Mouse (Mus musculus) mature B cell (primary cell): Measurements from ENCODE around the gene Psrc1.

Experiments
- in situ Hi-C: fragments of 300-500 bp; cut with MboI; formaldehyde crosslinking; loops from 2 replicates; pipeline ENCODE4 v1.14.3; 2019

Psrc1 gene

DNA sequence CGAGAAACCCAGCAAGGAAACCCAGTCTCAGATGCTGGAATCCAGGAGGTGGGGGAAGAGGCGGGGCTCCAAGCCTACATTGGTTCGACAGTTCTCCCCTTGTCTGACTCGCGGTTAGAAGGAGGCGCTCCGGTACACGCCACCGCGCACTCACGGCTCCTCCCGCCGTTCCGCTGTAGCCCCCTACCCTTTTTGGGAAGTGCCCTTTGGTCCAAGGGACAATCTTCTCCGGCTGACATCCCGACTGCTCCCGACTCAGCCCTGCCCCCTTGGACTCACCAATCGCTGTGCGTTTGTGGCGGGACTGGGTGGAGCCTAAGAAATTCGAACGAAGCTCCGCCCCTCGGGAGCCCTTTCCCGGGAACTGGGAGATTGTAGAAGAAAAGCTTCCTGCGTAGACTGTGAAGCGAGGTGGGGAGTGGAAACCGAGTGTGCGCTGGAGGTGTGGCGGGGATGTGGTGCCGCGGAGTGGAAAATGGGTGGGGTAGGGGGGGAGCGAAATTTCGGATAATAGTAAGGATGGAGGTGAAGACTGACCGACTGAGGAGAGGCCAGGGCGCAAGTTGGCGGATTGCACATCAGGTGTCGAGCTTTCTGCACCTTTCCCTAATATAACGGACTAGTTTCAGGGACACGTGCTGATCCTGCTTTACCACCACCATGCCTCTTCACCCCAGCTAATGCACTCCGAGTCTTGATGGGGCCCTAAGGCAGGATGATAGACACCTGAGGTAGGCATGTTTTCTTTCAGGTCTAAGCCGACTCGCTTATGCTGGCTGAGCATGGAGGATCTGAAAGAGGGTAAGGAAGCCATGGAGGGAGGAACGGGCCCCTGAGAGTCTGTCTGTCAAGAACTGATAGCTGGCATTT, at the start of gene Psrc1:
TSS of gene Psrc1 (plus strand) at position 355 of the 870 bp plus-strand sequence.
- in situ Hi-C loops, result no loop called here

DNA sequence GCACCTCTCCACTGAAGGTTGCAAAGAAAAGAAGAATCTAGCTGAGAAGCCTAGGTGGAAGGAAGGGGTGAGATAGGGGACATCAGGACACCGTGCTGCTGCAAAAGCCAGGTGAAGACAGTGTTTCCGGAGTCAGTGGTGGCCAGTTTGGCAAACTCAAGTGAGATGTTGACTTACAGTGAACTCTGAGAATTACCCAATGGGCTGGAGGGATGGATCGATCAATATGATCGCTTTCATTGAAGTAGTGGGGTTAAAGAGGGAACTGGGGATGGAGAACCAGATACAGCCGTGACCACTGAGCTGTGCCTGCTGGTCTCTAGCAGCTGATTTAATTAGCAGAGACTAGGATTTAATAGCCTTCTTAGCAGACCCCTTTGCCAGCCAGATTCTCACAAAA, 46.8 kb upstream of the Psrc1 start:
- in situ Hi-C loops, result no loop called here

- in situ Hi-C loops, result no loop called here
Observed at GRCm38 (mm10) chr3:108341040-108341439, 42.6 kb upstream of the Psrc1 start.

GRCm38 (mm10) chr3:108342185-108342584, 41.5 kb upstream of the Psrc1 start:
- in situ Hi-C loops, result no loop called here

GRCm38 (mm10) chr3:108345855-108346254, 37.8 kb upstream of the Psrc1 start:
- in situ Hi-C loops, result no loop called here

GRCm38 (mm10) chr3:108348376-108348775, 35.3 kb upstream of the Psrc1 start:
- in situ Hi-C loops, result no loop called here

DNA sequence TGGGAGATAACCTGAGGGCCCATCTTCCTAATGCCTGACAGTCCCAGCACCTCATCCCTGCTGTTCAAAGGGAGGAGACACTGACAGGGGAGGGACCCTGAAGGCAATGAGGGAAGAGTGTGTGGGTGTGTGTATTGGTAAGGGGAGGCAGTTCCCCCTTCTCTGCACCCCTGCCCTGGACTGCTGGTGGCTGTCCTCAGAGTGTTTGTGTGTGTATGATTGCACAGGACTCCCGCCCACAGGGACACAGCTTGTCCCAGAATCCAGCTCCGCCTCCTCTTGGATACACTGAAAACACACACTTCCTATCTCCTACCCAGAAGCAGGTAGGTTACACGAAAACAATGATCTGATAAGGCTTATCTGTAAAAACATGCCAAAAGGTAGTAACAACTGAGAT, 28.4 kb upstream of the Psrc1 start:
- in situ Hi-C loops, result no loop called here

DNA sequence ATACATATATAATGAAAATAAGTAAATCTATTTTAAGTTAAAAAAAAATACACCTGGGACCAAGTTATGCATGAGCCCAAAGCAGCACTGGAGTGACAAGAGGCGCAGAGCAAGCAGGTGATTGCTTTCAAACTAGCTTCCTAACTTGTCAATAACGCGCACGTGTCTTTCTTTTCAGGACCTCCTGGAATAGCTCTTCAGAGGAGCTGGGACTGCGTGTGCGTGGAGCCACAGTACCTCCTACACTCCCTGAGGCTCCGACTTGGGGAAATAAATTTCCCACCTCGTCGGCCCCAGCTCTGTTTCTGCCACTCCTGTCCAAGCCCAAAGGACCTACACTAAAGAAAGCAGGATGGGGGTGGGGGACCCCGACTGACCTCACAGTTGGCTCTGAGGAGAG, 26.6 kb upstream of the Psrc1 start:
- in situ Hi-C loops, result no loop called here

- in situ Hi-C loops, result no loop called here
Observed at GRCm38 (mm10) chr3:108358445-108358844, 25.2 kb upstream of the Psrc1 start.

DNA sequence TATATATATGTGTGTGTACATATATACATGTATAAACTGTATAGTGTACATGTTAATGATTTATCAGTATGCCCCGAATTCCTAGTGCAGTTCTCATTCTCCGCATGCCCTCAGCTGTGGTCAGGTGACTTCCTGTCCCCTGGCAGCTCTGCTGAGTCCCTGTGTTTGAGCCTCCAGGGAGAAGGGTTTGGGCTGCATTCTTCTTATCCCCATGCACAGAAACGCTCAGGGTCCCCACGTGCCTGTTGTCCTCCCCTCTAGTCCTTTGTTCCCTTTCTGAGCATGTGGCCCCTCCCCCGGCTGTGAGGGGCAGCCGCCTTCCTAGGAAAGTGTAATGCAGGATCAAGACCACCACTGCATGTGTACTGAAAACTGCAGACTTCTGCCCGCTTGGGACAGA, 22.7 kb upstream of the Psrc1 start:
- in situ Hi-C loops, result no loop called here

DNA sequence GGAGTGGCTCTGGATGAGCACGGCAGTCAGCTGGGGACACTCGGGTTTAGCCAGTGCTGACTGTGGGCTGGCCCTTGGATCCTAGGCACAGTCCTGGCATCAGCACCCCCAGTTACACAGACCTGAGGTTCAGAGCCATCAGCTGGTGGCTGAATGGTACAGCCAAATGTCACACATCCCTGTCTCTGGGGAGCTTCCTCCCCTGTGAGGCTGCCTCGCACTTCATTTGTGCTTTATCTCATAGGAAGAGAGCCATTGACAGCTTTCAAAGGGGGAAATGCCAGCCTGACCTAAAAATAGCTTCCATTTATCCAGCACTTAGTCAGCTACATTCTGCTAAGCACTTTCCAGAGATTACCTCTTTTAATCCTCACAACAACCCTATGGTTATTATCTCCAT, 20.0 kb upstream of the Psrc1 start:
- in situ Hi-C loops, result no loop called here

DNA sequence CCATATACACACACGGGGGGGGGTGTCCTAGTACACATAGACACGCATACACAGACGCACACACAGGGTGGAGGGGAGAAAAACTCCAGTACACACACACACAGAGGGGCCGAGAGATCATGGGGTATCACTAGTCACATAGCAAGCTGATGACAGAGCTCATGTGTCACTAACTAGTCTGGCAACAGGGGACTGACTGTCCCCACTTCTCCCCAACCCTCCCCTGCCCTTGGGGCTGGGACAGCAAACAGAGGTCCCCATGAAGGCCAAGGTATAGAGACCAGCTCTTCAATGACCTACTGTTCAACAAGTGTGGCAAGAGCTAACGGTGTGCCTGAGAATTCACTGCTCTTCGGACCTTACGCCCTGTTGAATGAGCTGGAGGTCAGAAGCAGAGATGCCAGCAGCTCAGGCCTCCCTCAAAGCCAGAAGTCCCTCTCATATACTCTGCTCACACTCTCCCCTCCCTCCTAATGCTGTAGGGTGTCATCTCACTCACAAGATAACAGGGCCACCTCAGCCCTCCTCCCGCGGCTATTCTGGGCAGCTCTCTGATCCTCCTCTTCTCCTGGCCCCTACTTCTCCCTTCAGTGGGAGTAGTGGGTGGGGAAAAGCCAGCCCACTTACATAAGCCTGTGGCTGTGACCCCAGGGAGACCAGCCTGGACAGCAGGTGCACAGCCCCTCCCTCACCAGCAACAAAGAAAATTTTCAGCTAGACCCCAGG, 19.2 kb upstream of the Psrc1 start, which contains the start of gene Mybphl:
TSS of gene Mybphl (plus strand) at position 642 of the 726 bp plus-strand sequence.
- in situ Hi-C loops, result no loop called here

- in situ Hi-C loops, result no loop called here
Observed at GRCm38 (mm10) chr3:108367173-108367572, 16.5 kb upstream of the Psrc1 start.

DNA sequence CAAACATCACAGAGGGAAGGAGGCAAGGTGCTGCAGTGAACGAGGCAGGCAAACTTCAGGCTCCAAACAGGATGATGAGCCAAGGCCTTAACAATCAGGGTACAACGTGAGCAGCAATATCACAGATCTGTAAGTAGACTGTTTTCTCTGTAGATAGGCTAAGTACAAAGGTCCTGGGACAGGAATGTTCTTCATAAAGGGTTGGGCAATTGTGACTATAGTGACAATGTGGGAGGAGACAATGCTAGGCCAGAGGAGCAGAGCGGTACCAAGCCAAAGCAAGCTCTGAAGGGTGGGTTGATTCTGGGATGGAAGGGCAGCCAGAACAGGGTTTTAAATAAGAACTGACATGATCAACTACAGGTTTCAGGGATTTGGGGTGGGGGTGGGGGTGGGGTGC, 15.8 kb upstream of the Psrc1 start:
- in situ Hi-C loops, result no loop called here

- in situ Hi-C loops, result no loop called here
Observed at GRCm38 (mm10) chr3:108368721-108369120, 14.9 kb upstream of the Psrc1 start.

DNA sequence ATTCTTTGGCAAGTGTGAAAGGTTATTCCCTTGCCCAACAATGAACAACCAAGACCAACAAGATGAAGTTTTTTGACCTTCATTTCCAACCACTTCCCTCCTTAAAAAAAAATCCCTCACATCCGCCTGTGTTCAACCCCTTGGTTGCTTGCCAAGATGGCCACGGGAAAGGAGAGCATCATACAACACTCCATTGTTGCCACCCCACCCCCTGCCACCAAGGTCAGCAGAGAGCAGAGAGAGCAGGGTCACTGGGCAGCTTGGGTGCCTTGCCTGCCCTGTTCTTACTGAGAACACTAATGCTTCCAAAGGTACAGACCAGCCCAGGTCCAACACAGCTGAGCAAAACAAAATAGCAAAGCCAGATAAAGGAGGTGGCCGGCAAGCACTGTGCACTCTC, 11.4 kb upstream of the Psrc1 start:
- in situ Hi-C loops, result no loop called here

GRCm38 (mm10) chr3:108372691-108373090, 10.9 kb upstream of the Psrc1 start:
- in situ Hi-C loops, result no loop called here

DNA sequence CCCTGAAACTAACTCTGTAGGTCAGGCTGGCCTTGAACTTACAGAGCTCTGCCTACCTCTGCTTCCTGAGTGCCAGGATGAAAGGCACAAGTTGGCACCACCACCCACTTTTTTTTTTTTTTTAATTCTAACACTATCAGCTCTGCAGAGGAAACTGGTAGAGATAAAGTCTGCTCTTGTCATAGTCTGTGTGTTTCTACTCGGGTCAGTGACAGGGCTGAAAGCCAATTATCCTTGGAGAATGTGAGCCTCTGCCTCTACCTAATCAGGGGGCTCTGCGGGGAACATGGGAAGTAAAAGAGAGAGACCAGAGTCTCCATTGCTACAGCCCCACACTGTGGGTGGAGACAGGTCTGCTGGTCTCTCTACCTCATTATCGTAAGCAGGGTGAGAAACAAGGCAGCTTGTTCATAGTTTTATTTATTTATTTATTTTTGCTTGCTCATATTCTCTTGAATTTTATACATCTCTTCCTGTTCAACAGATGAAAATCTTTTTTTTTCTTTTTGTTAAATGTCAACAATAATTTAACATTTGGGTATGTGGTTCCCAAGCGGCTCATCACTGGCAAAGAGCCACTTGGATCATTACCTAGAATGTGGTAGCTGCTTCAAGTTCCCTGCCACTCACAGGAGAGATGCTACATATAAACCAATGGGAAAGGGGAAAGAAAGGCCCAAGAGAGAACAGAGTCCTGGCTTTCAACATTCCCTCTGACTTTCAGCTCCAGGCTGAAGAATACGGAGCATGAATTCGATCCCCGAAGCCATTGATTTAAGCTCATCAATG, 4.6 kb upstream of the Psrc1 start:
- in situ Hi-C loops, result no loop called here

- in situ Hi-C loops, result no loop called here
Observed at GRCm38 (mm10) chr3:108380695-108381094, 2.9 kb upstream of the Psrc1 start.

DNA sequence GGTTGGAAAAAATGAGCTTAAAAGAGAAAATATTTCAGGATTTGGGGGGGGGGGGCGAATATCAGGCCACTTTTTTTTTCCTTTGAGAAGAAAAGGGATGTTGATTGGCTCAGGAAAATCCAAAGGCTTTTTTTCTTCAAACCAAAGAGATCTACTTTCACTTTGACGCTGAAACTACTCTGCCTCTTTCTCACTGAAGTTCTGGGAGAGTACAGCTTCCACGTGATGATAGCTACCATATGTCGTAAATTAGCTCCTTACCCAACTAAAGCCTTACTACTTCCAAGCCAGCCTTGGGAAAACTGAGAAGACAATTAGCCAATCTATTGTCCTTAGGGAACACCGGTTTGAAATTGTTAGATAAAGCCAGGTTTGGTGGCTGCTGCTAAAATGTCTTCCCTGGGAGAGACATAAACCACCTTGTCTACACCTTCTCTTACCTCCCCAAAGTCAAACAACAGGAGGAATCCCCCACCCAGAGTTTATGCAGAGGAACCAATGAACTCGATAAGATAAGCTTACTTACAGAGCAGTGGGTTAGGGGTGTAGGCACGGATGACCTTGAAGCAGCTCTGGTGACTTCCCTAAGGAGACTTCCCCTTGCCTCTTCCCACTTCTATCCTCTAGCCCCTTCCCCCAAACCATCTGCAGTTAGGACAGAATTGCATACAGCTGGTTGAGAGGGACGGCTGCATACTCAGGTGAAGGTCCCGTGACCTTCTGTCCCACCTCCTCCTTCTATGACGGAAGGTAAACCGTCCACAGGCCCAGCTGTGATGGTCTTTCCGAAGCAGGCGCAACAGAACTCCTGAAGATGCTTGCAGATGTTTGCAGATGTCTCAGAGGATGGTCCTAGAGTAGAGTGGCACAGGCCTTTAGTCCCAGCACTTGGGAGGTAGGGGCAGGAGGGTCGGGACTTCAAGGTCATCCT, 1.4 kb upstream of the Psrc1 start:
- in situ Hi-C loops, result no loop called here

- in situ Hi-C loops, result no loop called here
Observed at GRCm38 (mm10) chr3:108384425-108384824, 786 bp downstream of the Psrc1 start.
